Mouse (Mus musculus) adrenal gland, adult 2 months (tissue): ENCODE data around the gene Fbxl18. TPM values are rescaled to one million over a fixed set of nuclear protein-coding genes. Genes with fewer than 3 reads are reported as not detected.
"Not testable (repeated sequence)": the region's sequence is repeated elsewhere in the genome, so short reads cannot be mapped to it uniquely, and the experiment has no call there.

ENCODE experiments used
- DNase-seq: peaks from one replicate; pipeline ENCODE4 v3.0.0; 2021
- polyA plus RNA-seq: library from polyadenylated mRNA; depleted of rRNA; stranded (reverse); fragments of >200 nt; gene quantifications from 2 replicates; pipeline ENCODE4 v1.2.3, GENCODE M21; 2012
- total RNA-seq, 2 experiments: library from RNA; stranded (reverse); gene quantifications; 2 replicates each; pipeline ENCODE4 v1.2.3; 2021

Fbxl18 gene
- total and polyA plus RNA-seq, 3 experiments, result 9.6 to 44.3 (median 11.4) TPM

GRCm38 (mm10) chr5:142873718-142874117, 21.5 kb downstream of the Fbxl18 start:
- no peak for DNase-seq

- DNase-seq, result no peak
Observed at GRCm38 (mm10) chr5:142871765-142872164, 23.5 kb downstream of the Fbxl18 start.

GRCm38 (mm10) chr5:142869463-142869862, 25.8 kb downstream of the Fbxl18 start:
- no peak for DNase-seq

GRCm38 (mm10) chr5:142857763-142858229, 37.4 kb downstream of the Fbxl18 start:
- peak; percentile 25 for DNase-seq

GRCm38 (mm10) chr5:142856408-142856807, 38.8 kb downstream of the Fbxl18 start:
- DNase-seq, result no peak

- DNase-seq, result no peak
Observed at GRCm38 (mm10) chr5:142854877-142855276, 40.3 kb downstream of the Fbxl18 start.

- DNase-seq, result no peak
Observed at GRCm38 (mm10) chr5:142853585-142853984, 41.6 kb downstream of the Fbxl18 start.

GRCm38 (mm10) chr5:142851681-142852049, 43.6 kb downstream of the Fbxl18 start:
- no peak for DNase-seq

- no peak for DNase-seq
Observed at GRCm38 (mm10) chr5:142850916-142851680, 44.1 kb downstream of the Fbxl18 start.

- DNase-seq, result no peak
Observed at GRCm38 (mm10) chr5:142850476-142850875, 44.7 kb downstream of the Fbxl18 start.

- DNase-seq, result peak; percentile 56
Observed at GRCm38 (mm10) chr5:142848911-142849310, 46.3 kb downstream of the Fbxl18 start.

- no peak for DNase-seq
Observed at GRCm38 (mm10) chr5:142848149-142848548, 47.1 kb downstream of the Fbxl18 start.

- peak; percentile 75 for DNase-seq
Observed at GRCm38 (mm10) chr5:142844467-142844866, 50.8 kb downstream of the Fbxl18 start.

- peak; percentile 43 for DNase-seq
Observed at GRCm38 (mm10) chr5:142842137-142842642, 53.0 kb downstream of the Fbxl18 start.

GRCm38 (mm10) chr5:142841372-142842136, 53.7 kb downstream of the Fbxl18 start:
- DNase-seq, result peak; percentile 70

- not testable (repeated sequence) for DNase-seq
Observed at GRCm38 (mm10) chr5:142837427-142837826, 57.8 kb downstream of the Fbxl18 start.

GRCm38 (mm10) chr5:142836891-142837290, 58.3 kb downstream of the Fbxl18 start:
- no peak for DNase-seq

- no peak for DNase-seq
Observed at GRCm38 (mm10) chr5:142833646-142834438, 61.4 kb downstream of the Fbxl18 start.

- DNase-seq, result no peak
Observed at GRCm38 (mm10) chr5:142826131-142826530, 69.1 kb downstream of the Fbxl18 start.

- no peak for DNase-seq
Observed at GRCm38 (mm10) chr5:142825665-142826064, 69.6 kb downstream of the Fbxl18 start.

- peak; percentile 49 for DNase-seq
Observed at GRCm38 (mm10) chr5:142824091-142824490, 71.1 kb downstream of the Fbxl18 start.
